Mouse (Mus musculus) retina, adult 2 months (tissue): ENCODE measurements around the gene Olfr653.

Source experiments
- DNase-seq: peaks from one replicate; pipeline ENCODE4 v3.0.0-alpha.2; 2012; ENCODE audit warnings: low read depth, low spot score

Gene Olfr653

GRCm38 (mm10) chr7:104577014-104577413, at the start of gene Olfr653:
Gene Olfr653, plus strand, starts transcription at chr7:104577314.
- no peak for DNase-seq

- DNase-seq, result no peak
These were observed 27.3 kb upstream of the Olfr653 start, which contains the start of gene Olfr651 for GRCm38 (mm10) chr7:104549833-104550232. Gene Olfr651, plus strand, starts transcription at chr7:104550133.

GRCm38 (mm10) chr7:104552700-104553099, 24.4 kb upstream of the Olfr653 start:
- no peak for DNase-seq

GRCm38 (mm10) chr7:104560601-104561000, 16.5 kb upstream of the Olfr653 start, which contains the start of gene Olfr652:
Gene Olfr652, plus strand, starts transcription at chr7:104560901.
- no peak for DNase-seq

- no peak for DNase-seq
These were observed 3.7 kb downstream of the Olfr653 start for GRCm38 (mm10) chr7:104580846-104581245.

- DNase-seq, result no peak
These were observed 4.3 kb downstream of the Olfr653 start for GRCm38 (mm10) chr7:104581429-104581828.

GRCm38 (mm10) chr7:104586725-104587124, 9.6 kb downstream of the Olfr653 start, which contains the start of gene Olfr654:
Gene Olfr654, plus strand, starts transcription at chr7:104587025.
- no peak for DNase-seq

- no peak for DNase-seq
These were observed 11.2 kb downstream of the Olfr653 start for GRCm38 (mm10) chr7:104588274-104588673.

- no peak for DNase-seq
These were observed 24.6 kb downstream of the Olfr653 start, which contains the start of gene Olfr655 for GRCm38 (mm10) chr7:104601679-104602078. Gene Olfr655, minus strand, starts transcription at chr7:104601779.

- no peak for DNase-seq
These were observed 26.1 kb downstream of the Olfr653 start for GRCm38 (mm10) chr7:104603173-104603572.

- DNase-seq, result no peak
These were observed 27.6 kb downstream of the Olfr653 start for GRCm38 (mm10) chr7:104604727-104605126.

- no peak for DNase-seq
These were observed 36.5 kb downstream of the Olfr653 start, which contains the start of gene Olfr656 for GRCm38 (mm10) chr7:104613655-104614054. Gene Olfr656, plus strand, starts transcription at chr7:104613955.

GRCm38 (mm10) chr7:104624494-104624893, 47.4 kb downstream of the Olfr653 start, which contains the start of gene Olfr657:
Gene Olfr657, plus strand, starts transcription at chr7:104624794.
- no peak for DNase-seq
